Mouse (Mus musculus) frontal cortex, adult (tissue): ENCODE measurements at regions not wholly inside any gene's neighbourhood (a gene's known extent, or its start where the extent isn't known, plus 50 kb on each side); places are given as distances from the start of the nearest gene placed in this dataset.
"Not testable (repeated sequence)": the region's sequence is repeated elsewhere in the genome, so short reads cannot be mapped to it uniquely, and the experiment has no call there.

Experiments used
- ATAC-seq: cut with Nextera tagmentation; 2 replicates; pipeline ENCODE4 v1.9.2; 2017; ENCODE audit warnings: mild to moderate bottlenecking, moderate library complexity, mixed read lengths; ENCODE audit not compliant: low TSS enrichment

DNA sequence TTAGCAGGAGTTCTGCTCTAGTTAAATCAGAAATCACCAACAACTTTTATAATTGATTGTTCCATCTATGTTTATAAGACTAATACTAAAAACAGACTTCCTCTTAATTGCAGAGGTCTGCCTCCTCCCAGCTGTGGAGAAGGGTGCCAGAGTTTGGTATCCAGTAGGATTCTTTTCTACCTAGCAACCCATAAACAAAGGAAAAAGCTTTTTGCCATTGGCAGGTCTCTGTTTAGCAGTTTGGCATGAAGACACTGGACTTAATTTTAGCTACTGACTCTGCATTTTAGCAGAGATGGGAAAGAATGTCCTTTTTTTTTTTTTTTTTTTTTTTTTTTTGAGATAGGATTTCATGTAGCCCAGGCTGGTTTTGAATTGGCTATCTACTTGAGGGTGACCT, 1628.4 kb downstream of the A830018L16Rik start:
- peak; percentile 44; the same call in 1 of the 2 replicates for ATAC-seq

DNA sequence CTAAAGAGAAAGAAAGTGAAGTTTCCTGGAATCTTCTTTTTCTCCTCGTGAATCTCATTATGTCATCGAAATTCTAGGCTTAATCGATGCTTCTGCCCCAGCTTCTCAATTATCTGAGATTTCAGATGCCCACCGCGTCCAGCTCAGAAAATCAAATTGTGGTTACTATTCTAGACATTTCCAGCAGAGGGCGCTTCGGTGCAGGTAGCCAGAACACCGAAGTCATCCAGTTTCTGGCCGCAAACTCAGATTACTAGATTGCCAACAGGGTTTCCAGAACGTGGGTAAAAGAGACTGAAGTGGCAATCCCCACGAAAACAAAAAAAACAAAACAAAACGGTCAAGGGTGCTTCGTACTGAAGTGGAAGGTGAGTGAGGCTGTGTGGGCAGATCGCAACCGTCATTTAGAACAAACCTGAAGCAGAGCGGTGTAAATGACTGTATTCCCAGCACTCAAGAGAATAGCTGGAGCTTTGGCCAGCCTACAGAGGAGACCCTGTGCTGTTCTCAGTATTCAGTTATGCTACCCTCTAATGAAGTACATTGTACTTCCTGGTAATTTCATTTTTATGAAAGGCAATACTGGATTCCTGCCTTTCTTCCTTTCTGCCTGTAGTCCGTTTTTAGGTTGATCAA, 1636.4 kb downstream of the A830018L16Rik start:
- ATAC-seq = peak; percentile 80

DNA sequence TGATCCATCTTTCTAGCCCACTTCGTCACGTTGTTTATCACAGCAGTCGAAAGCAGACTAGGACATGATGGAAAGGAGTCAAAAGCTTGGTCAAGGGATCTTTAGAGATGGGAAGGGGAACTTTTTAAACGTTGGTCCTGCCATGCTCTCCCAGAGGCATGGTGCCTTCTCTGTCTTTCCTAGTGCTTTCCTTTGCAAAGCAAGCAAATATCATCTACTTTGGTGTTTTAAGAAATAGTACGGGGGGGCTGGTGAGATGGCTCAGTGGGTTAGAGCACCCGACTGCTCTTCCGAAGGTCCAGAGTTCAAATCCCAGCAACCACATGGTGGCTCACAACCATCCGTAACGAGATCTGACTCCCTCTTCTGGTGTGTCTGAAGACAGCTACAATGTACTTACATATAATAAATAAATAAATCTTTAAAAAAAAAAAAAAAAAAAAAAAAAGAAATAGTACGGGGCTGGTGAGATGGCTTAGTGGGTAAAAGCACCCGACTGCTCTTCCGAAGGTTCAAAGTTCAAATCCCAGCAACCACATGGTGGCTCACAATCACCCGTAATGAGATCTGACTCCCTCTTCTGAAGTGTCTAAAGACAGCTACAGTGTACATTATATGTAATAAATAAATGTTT, 1637.6 kb downstream of the A830018L16Rik start:
- ATAC-seq = not testable (repeated sequence)

DNA sequence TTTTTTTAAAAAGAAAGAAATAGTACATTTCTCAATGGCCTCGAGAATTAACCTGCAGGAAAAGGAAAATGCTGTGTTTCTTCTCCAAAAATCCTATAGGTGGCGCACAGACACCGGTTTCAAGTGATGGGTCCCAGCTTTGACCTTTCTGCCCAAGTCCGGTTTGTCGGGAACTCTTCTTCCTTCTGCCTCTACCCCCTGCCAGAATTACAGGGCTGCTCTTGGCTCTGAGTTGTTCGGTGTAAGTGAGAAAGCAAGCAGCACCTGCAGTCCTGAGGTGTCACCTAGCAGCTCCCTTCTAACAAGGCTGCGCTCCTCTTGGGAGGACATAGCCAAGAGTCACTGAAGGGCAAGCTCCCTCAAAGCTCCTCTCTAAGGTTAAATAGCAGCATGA, 1638.2 kb downstream of the A830018L16Rik start:
- peak; percentile 57; the same call in 1 of the 2 replicates for ATAC-seq

DNA sequence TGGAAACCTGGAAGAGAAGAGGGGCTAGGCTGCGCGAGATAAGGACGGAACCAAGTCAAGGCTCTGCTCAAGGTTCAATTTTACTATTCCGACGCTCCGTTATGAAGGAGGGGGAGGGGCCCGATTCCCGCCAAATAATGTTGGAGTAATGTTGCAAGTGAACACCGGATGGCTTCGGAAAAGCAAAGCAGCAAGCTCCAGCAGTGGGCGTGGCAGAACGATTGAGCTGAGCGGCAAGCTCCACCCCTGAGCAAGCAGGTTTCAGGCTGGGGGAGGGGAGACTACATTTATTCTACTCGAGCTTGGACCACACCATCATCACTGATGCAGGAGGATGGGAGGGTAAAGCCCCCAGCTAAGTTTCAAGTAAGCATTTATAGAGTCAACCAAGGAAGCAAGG, 1643.8 kb downstream of the A830018L16Rik start:
- ATAC-seq = no peak

DNA sequence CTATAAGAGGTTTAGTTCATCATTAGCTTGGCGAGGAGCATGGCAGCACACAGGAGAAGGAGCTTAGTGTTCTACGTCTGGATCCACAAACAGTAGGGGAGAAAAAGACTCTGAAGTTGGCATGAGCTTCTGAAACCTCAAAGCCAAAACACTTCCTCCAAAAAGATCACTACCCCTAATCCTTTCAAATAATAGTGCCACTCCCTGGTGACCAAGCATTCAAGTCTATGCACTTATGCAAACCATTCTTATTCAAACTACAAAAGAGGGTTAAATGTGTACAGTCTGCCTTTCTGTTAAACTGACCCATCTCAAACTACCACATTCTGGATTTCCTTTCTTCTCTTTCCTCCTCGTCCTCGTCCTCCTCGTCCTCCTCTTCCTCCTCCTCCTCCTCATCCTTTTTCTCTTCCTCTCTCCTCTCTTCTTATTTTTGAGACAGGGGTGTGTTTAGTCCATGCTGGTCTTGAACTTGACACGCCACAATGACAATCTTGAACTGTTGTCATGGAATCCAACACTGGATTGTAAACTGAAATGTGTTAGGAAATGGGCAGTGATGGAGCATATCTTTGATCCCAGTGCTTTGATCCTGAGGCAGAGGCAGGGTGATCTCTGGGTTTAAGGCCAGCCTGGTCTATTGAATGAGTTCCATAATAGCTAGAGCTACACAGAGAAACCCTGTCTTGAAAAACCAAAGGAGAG, 1645.9 kb downstream of the A830018L16Rik start:
- ATAC-seq = no peak
